Mouse (Mus musculus): ENCODE results near the gene Exoc7. TPM values are rescaled to one million over a fixed set of nuclear protein-coding genes. Genes with fewer than 3 reads are reported as not detected.

Exoc7 gene
- total and polyA plus RNA-seq, 3 experiments = 45.4 to 526 (median 49.0) TPM

GRCm38 (mm10) chr11:116318719-116319659 is 12.0 kb upstream of the Exoc7 start:
- H3K4me1 ChIP-seq (ENCODE audit: control insufficient read depth in 1 of 2, insufficient read depth in 2 of 2, low read length in 2 of 2) = peaks cover 3 to 7% of the 10 kb centered on the region in 2 experiments; a peak in 1 of 4 replicates
- no peaks in the 10 kb centered on the region; a peak in 1 of 4 replicates for H3K27me3 ChIP-seq (ENCODE audit: control insufficient read depth in 1 of 2, insufficient read depth in 2 of 2, low read length in 2 of 2)
- peak overlapping the region; percentile 44 to 66 for H3K4me3 ChIP-seq (ENCODE audit: control insufficient read depth in 1 of 2, insufficient read depth in 1 of 2, low read depth in 2 of 2, low read length in 2 of 2)
- H3K9ac ChIP-seq (ENCODE audit: control insufficient read depth, low read depth, low read length, poor library complexity, severe bottlenecking) = peak overlapping the region; percentile 62
- peak; percentile 91 for DNase-seq (ENCODE audit: low read depth, low spot score)
- no peaks in the 10 kb centered on the region for H3K9me3 ChIP-seq (replicated peaks; ENCODE audit: insufficient read depth, low read length)
- no peaks in the 10 kb centered on the region for H3K36me3 ChIP-seq (ENCODE audit: control insufficient read depth in 1 of 2, insufficient read depth in 2 of 2, low read length in 2 of 2)
- TF ChIP-seq TAL1 (IDR thresholded peaks at IDR 0.05; ENCODE audit: low read length) (no peak), POLR2AphosphoS5 (IDR thresholded peaks at IDR 0.05; ENCODE audit: borderline replicate concordance, low read depth, low read length) (no peak), UBTF (IDR thresholded peaks at IDR 0.05; ENCODE audit: borderline replicate concordance, insufficient read depth, low read depth, low read length) (no peak), ZKSCAN1 (IDR thresholded peaks at IDR 0.05; ENCODE audit: low read depth, low read length) (no peak), CTCF (IDR thresholded peaks at IDR 0.05 in 2 of 3, conservative IDR thresholded peaks at IDR 0.05 in 1 of 3; ENCODE audit: control insufficient read depth in 1 of 3, insufficient read depth in 1 of 3, low read depth in 2 of 3, low read length in 3 of 3, poor library complexity in 1 of 3, severe bottlenecking in 1 of 3) (peak; percentile 75 to 100 (median 99)), RCOR1 (IDR thresholded peaks at IDR 0.05; ENCODE audit: low read depth, low read length) (no peak), MAX (IDR thresholded peaks at IDR 0.05; ENCODE audit: low read length) (peak; percentile 40), MAZ (IDR thresholded peaks at IDR 0.05; ENCODE audit: low read depth, low read length) (peak; percentile 62; the same call in 1 of the 2 replicates), ZNF384 (IDR thresholded peaks at IDR 0.05; ENCODE audit: low read depth, low read length) (no peak), NRF1 (IDR thresholded peaks at IDR 0.05; ENCODE audit: insufficient read depth, low read depth, low read length, poor library complexity, severe bottlenecking) (no peak), MAFK (IDR thresholded peaks at IDR 0.05; ENCODE audit: borderline replicate concordance, low read depth, low read length) (no peak), POLR2A (IDR thresholded peaks at IDR 0.05; ENCODE audit: control insufficient read depth in 1 of 2, insufficient read depth in 1 of 2, low read depth in 1 of 2, low read length in 2 of 2, poor library complexity in 1 of 2) (no peak; a peak in 2 of 4 replicates), TBP (IDR thresholded peaks at IDR 0.05; ENCODE audit: low read depth, low read length) (no peak), SIN3A (IDR thresholded peaks at IDR 0.05; ENCODE audit: low read length) (no peak), HCFC1 (IDR thresholded peaks at IDR 0.05; ENCODE audit: low read depth, low read length) (peak; percentile 62; the same call in 1 of the 2 replicates), POLR2AphosphoS2 (IDR thresholded peaks at IDR 0.05; ENCODE audit: low read length) (no peak), JUND (IDR thresholded peaks at IDR 0.05; ENCODE audit: low read depth, low read length) (no peak), NELFE (IDR thresholded peaks at IDR 0.05; ENCODE audit: low read depth, low read length) (no peak), E2F4 (IDR thresholded peaks at IDR 0.05; ENCODE audit: borderline replicate concordance, low read depth, low read length) (no peak), KAT2A (conservative IDR thresholded peaks at IDR 0.05; ENCODE audit: low read depth, low read length) (no peak), MYC (IDR thresholded peaks at IDR 0.05; ENCODE audit: low read depth, low read length) (no peak), MXI1 (IDR thresholded peaks at IDR 0.05; ENCODE audit: low read depth, low read length) (peak; percentile 29; the same call in 1 of the 2 replicates), ELF1 (IDR thresholded peaks at IDR 0.05; ENCODE audit: low read depth, low read length) (peak; percentile 58), SMC3 (IDR thresholded peaks at IDR 0.05; ENCODE audit: low read depth, low read length) (peak; percentile 100), ZC3H11A (IDR thresholded peaks at IDR 0.05; ENCODE audit: low read depth, low read length) (peak; percentile 96), TCF12 (IDR thresholded peaks at IDR 0.05; ENCODE audit: low read depth, low read length) (0 out of 2 replicates have a peak, but pooled peaks have one; percentile 3), CHD2 (IDR thresholded peaks at IDR 0.05; ENCODE audit: low read length) (no peak), RAD21 (IDR thresholded peaks at IDR 0.05; ENCODE audit: low read depth, low read length) (peak; percentile 96)
- H3K27ac ChIP-seq (ENCODE audit: control insufficient read depth, low read depth, low read length) = no peak overlapping the region
- H3K79me2 ChIP-seq (ENCODE audit: control insufficient read depth, insufficient read depth, low read length, poor library complexity) = no peaks in the 10 kb centered on the region
